ENCODE assay signal across 8 mouse cellular contexts in the genomic region with DNA sequence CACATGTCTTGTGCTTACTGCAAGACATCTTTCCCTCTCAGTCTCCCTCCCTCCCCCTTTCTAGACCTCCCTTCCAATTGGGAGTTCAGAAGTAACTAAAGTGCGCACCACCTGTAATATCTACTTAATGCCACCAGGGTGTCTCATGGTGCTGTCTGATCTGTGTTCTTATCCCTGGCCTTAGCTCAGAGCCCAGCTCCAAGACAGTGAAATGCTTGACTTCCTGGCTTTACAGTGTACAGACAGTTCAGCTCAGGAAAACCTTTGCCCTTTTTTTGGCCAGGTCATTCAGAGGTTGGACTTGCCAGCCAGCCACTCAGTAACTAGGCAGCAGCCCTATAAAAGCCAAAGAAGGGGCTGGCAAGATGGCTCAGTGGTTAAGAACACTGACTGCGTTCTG. TPM values are rescaled to one million over a fixed set of nuclear protein-coding genes. Genes with fewer than 3 reads are reported as not detected.
DNase-seq lines count a peak whose midpoint lies in the region; ATAC-seq and TF ChIP-seq lines count a peak whose summit lies in the region.

No protein-coding gene starts in this region.

- no peaks in the 10 kb centered on the region for H3K36me3 ChIP-seq in neural tube, embryonic 11.5 days (ENCODE audit: control insufficient read depth, insufficient read depth, low read length)
- no peaks in the 10 kb centered on the region for H3K36me3 ChIP-seq in forebrain, embryonic 14.5 days (ENCODE audit: control insufficient read depth, insufficient read depth, low read length)
- H3K36me3 ChIP-seq in hindbrain, embryonic 16.5 days (ENCODE audit: control insufficient read depth, insufficient read depth, low read length) = peaks cover 2% of the 10 kb centered on the region; the same call in 1 of the 2 replicates
- peaks cover 9% of the 10 kb centered on the region for H3K36me3 ChIP-seq in liver, embryonic 12.5 days

- H3K9ac ChIP-seq in neural tube, embryonic 11.5 days (ENCODE audit: low read length) = no peak overlapping the region
- H3K9ac ChIP-seq in forebrain, embryonic 14.5 days (ENCODE audit: low read length) = no peak overlapping the region
- no peak overlapping the region for H3K9ac ChIP-seq in hindbrain, embryonic 16.5 days (ENCODE audit: low read depth, low read length)
- no peak overlapping the region for H3K9ac ChIP-seq in liver, embryonic 12.5 days

- peak; percentile 71 for ATAC-seq in neural tube, embryonic 11.5 days (ENCODE audit: insufficient read depth, low FRiP score, low TSS enrichment)
- ATAC-seq in forebrain, embryonic 14.5 days = peak; percentile 77
- ATAC-seq in hindbrain, embryonic 16.5 days = peak; percentile 86
- ATAC-seq in liver, embryonic 12.5 days = peak; percentile 74

- TF ChIP-seq CTCF in brain, embryonic 14.5 days (IDR thresholded peaks at IDR 0.05; ENCODE audit: borderline replicate concordance, extremely low read depth, insufficient read depth, insufficient read length) = peak; percentile 72; the same call in 1 of the 2 replicates

- H3K27ac ChIP-seq in neural tube, embryonic 11.5 days (ENCODE audit: low read depth, low read length) = no peak overlapping the region
- H3K27ac ChIP-seq in forebrain, embryonic 14.5 days (ENCODE audit: low read depth, low read length) = no peak overlapping the region
- no peak overlapping the region for H3K27ac ChIP-seq in hindbrain, embryonic 16.5 days (ENCODE audit: low read depth, low read length)
- H3K27ac ChIP-seq in liver, embryonic 12.5 days = no peak overlapping the region

- DNase-seq in neural tube, embryonic 11.5 days (ENCODE audit: low spot score) = peak; percentile 45
- no peak for DNase-seq in neural tube, embryonic 10.5 days (ENCODE audit: extremely low spot score, low spot score)
- peak; percentile 84 for DNase-seq in brain, embryonic 14.5 days (ENCODE audit: low read depth)
- DNase-seq in forebrain, embryonic 14.5 days (ENCODE audit: low spot score) = peak; percentile 81
- peak; percentile 81 for DNase-seq in naive thymus-derived CD4-positive, alpha-beta T cell, adult 2 months (ENCODE audit: low read depth)
- no peak for DNase-seq in urinary bladder, postnatal 25 days (ENCODE audit: low spot score)

- no peak overlapping the region for H3K4me2 ChIP-seq in neural tube, embryonic 11.5 days (ENCODE audit: low read depth)
- no peak overlapping the region for H3K4me2 ChIP-seq in forebrain, embryonic 14.5 days (ENCODE audit: low read length)
- no peak overlapping the region for H3K4me2 ChIP-seq in hindbrain, embryonic 16.5 days (ENCODE audit: low read length)
- no peak overlapping the region for H3K4me2 ChIP-seq in liver, embryonic 12.5 days

- H3K4me3 ChIP-seq in neural tube, embryonic 11.5 days (ENCODE audit: low read depth, low read length) = no peak overlapping the region
- H3K4me3 ChIP-seq in forebrain, embryonic 14.5 days (ENCODE audit: low read depth, low read length) = no peak overlapping the region
- no peak overlapping the region for H3K4me3 ChIP-seq in hindbrain, embryonic 16.5 days (ENCODE audit: low read length)
- no peak overlapping the region for H3K4me3 ChIP-seq in liver, embryonic 12.5 days

- H3K9me3 ChIP-seq in neural tube, embryonic 11.5 days (ENCODE audit: control insufficient read depth, low read length) = no peaks in the 10 kb centered on the region
- no peaks in the 10 kb centered on the region for H3K9me3 ChIP-seq in forebrain, embryonic 14.5 days (replicated peaks; ENCODE audit: control insufficient read depth, low read length)
- no peaks in the 10 kb centered on the region for H3K9me3 ChIP-seq in hindbrain, embryonic 16.5 days (ENCODE audit: control insufficient read depth, low read length)
- H3K9me3 ChIP-seq in liver, embryonic 12.5 days (replicated peaks) = no peaks in the 10 kb centered on the region

- no peaks in the 10 kb centered on the region for H3K27me3 ChIP-seq in neural tube, embryonic 11.5 days (ENCODE audit: control insufficient read depth, insufficient read depth, low read length)
- no peaks in the 10 kb centered on the region for H3K27me3 ChIP-seq in forebrain, embryonic 14.5 days (replicated peaks; ENCODE audit: control insufficient read depth, insufficient read depth, low read length)
- H3K27me3 ChIP-seq in hindbrain, embryonic 16.5 days (replicated peaks; ENCODE audit: control insufficient read depth, insufficient read depth, low read length) = no peaks in the 10 kb centered on the region
- no peaks in the 10 kb centered on the region for H3K27me3 ChIP-seq in liver, embryonic 12.5 days (replicated peaks)

- H3K4me1 ChIP-seq in neural tube, embryonic 11.5 days (ENCODE audit: control insufficient read depth, insufficient read depth, low read length) = no peaks in the 10 kb centered on the region
- H3K4me1 ChIP-seq in forebrain, embryonic 14.5 days (ENCODE audit: control insufficient read depth, insufficient read depth, low read length) = no peaks in the 10 kb centered on the region
- no peaks in the 10 kb centered on the region for H3K4me1 ChIP-seq in hindbrain, embryonic 16.5 days (ENCODE audit: control insufficient read depth, insufficient read depth, low read depth, low read length)
- peaks cover 4% of the 10 kb centered on the region; the same call in 1 of the 2 replicates for H3K4me1 ChIP-seq in liver, embryonic 12.5 days

- WGBS in neural tube, embryonic 11.5 days = 51% methylated on average over 2 of the region's 2 CpGs
- WGBS in forebrain, embryonic 14.5 days = 50% methylated on average over 2 of the region's 2 CpGs
- 52% methylated on average over 2 of the region's 2 CpGs for WGBS in hindbrain, embryonic 16.5 days
- 44% methylated on average over 2 of the region's 2 CpGs for WGBS in liver, embryonic 12.5 days (ENCODE audit: insufficient replicate concordance)

- no peak for TF ChIP-seq POLR2A in brain, embryonic 14.5 days (IDR thresholded peaks at IDR 0.05; ENCODE audit: borderline replicate concordance, extremely low read depth, insufficient read depth, insufficient read length, poor library complexity, severe bottlenecking)

RNA-seq across cellular contexts. Expression of a gene that starts 8.9 kb away (rescaled TPM):
- 76.2 and 78.4 TPM in 2 replicates for polyA plus RNA-seq in neural tube, embryonic 11.5 days (2014; fragmentation: Nextera tagmentation; extraction: Ambion mirVana)
- polyA plus RNA-seq in brain, embryonic 14.5 days (2012; rRNA removed) = 45.0 and 58.4 TPM in 2 replicates
- 60.0 and 64.7 TPM in 2 replicates for polyA plus RNA-seq in forebrain, embryonic 14.5 days (2014; fragmentation: Nextera tagmentation; extraction: Ambion mirVana)
- polyA plus RNA-seq in hindbrain, embryonic 16.5 days (2015; fragmentation: Nextera tagmentation; extraction: Ambion mirVana) = 32.3 and 38.9 TPM in 2 replicates
- polyA plus RNA-seq in liver, embryonic 12.5 days (2016; fragmentation: Nextera tagmentation; extraction: Ambion mirVana) = 14.6 TPM in 2 replicates

RNA-seq across cellular contexts. Expression of a gene that starts 12.0 kb away (rescaled TPM):
- 488 and 497 TPM in 2 replicates for polyA plus RNA-seq in neural tube, embryonic 11.5 days (2014; fragmentation: Nextera tagmentation; extraction: Ambion mirVana)
- polyA plus RNA-seq in brain, embryonic 14.5 days (2012; rRNA removed) = 456 and 624 TPM in 2 replicates
- 340 and 348 TPM in 2 replicates for polyA plus RNA-seq in forebrain, embryonic 14.5 days (2014; fragmentation: Nextera tagmentation; extraction: Ambion mirVana)
- 168 and 190 TPM in 2 replicates for polyA plus RNA-seq in hindbrain, embryonic 16.5 days (2015; fragmentation: Nextera tagmentation; extraction: Ambion mirVana)
- 272 and 273 TPM in 2 replicates for polyA plus RNA-seq in liver, embryonic 12.5 days (2016; fragmentation: Nextera tagmentation; extraction: Ambion mirVana)

RNA-seq across cellular contexts. Expression of a gene that starts 38.7 kb away (rescaled TPM):
- polyA plus RNA-seq in neural tube, embryonic 11.5 days (2014; fragmentation: Nextera tagmentation; extraction: Ambion mirVana) = 18.2 and 21.3 TPM in 2 replicates
- polyA plus RNA-seq in brain, embryonic 14.5 days (2012; rRNA removed) = 33.1 and 53.2 TPM in 2 replicates
- polyA plus RNA-seq in forebrain, embryonic 14.5 days (2014; fragmentation: Nextera tagmentation; extraction: Ambion mirVana) = 13.0 and 18.6 TPM in 2 replicates
- 29.9 and 41.3 TPM in 2 replicates for polyA plus RNA-seq in hindbrain, embryonic 16.5 days (2015; fragmentation: Nextera tagmentation; extraction: Ambion mirVana)
- polyA plus RNA-seq in liver, embryonic 12.5 days (2016; fragmentation: Nextera tagmentation; extraction: Ambion mirVana) = 3.4 and 4.6 TPM in 2 replicates

Comparison
In these comparisons a context has a peak if more than half of its experiments do, and no peak if none do; other contexts are left out.
1. DNase-seq: peak in neural tube, embryonic 11.5 days (single experiment), brain, embryonic 14.5 days (single experiment), forebrain, embryonic 14.5 days (single experiment) and naive thymus-derived CD4-positive, alpha-beta T cell, adult 2 months (single experiment); none in neural tube, embryonic 10.5 days (single experiment) and urinary bladder, postnatal 25 days (single experiment).
2. Peak in every context shown above with its lines, with median percentiles within 50 percentile points of each other: ATAC-seq.